Mouse (Mus musculus): Measurements from ENCODE around the gene Dppa2. TPM values are rescaled to one million over a fixed set of nuclear protein-coding genes. Genes with fewer than 3 reads are reported as not detected.

Gene Dppa2
- polyA plus RNA-seq, 1 experiment from 2014 or later, result not detected

GRCm38 (mm10) chr16:48366801-48367200 is 63.1 kb downstream of the Dppa2 start:
- no peak for DNase-seq (ENCODE audit: low spot score)
- no peaks in the 10 kb centered on the region for H3K36me3 ChIP-seq
- no peak overlapping the region for H3K4me3 ChIP-seq
- no peaks in the 10 kb centered on the region for H3K27me3 ChIP-seq (ENCODE audit: insufficient read depth, poor library complexity, severe bottlenecking)
- 92% methylated on average over 5 of the region's 5 CpGs for WGBS
- no peaks in the 10 kb centered on the region for H3K4me1 ChIP-seq
- no peaks in the 10 kb centered on the region for H3K9me3 ChIP-seq
- H3K27ac ChIP-seq, result no peak overlapping the region

GRCm38 (mm10) chr16:48368096-48368495 is 64.4 kb downstream of the Dppa2 start:
- Histone ChIP-seq H3K9me3 (no peaks in the 10 kb centered on the region), H3K36me3 (no peaks in the 10 kb centered on the region), H3K4me3 (no peak overlapping the region), H3K27me3 (ENCODE audit: insufficient read depth, poor library complexity, severe bottlenecking) (no peaks in the 10 kb centered on the region), H3K4me1 (no peaks in the 10 kb centered on the region), H3K27ac (no peak overlapping the region)
- 88% methylated on average over 2 of the region's 2 CpGs for WGBS
- no peak for DNase-seq (ENCODE audit: low spot score)

Other genes starting within 250 kb of the Dppa2 start
- not detected in 2 replicates for gene Dppa4, start 20.2 kb upstream of the Dppa2 start, polyA plus RNA-seq (2016; fragmentation: Nextera tagmentation; extraction: Ambion mirVana)
- gene Gm5485, start 108.5 kb downstream of the Dppa2 start, polyA plus RNA-seq (2016; fragmentation: Nextera tagmentation; extraction: Ambion mirVana), result not detected in 2 replicates
- 0.05 TPM in 1 of 2 replicates, not detected in the other for gene Morc1, start 127.3 kb downstream of the Dppa2 start, polyA plus RNA-seq (2016; fragmentation: Nextera tagmentation; extraction: Ambion mirVana)